Mouse (Mus musculus) cortical plate, adult 2 months (tissue): Measurements from ENCODE around the gene Rbm47. TPM values are rescaled to one million over a fixed set of nuclear protein-coding genes. Genes with fewer than 3 reads are reported as not detected.

ENCODE experiments used
- H3K27ac ChIP-seq: fragments of 200-500 bp; 2 replicates; pipeline ENCODE4 v1.5.1; 2012; ENCODE audit warnings: low read length, control low read depth, inconsistent platforms; ENCODE audit not compliant: insufficient read depth
- H3K4me1 ChIP-seq: fragments of 200-500 bp; 2 replicates; pipeline ENCODE4 v1.6.1; 2011; ENCODE audit warnings: low read length; ENCODE audit not compliant: control insufficient read depth, insufficient read depth
- H3K4me3 ChIP-seq: fragments of 200-500 bp; 2 replicates; pipeline ENCODE4 v1.5.1; 2011; ENCODE audit warnings: mild to moderate bottlenecking, low read length, control low read depth; ENCODE audit not compliant: insufficient read depth
- CTCF ChIP-seq: fragments of 200-500 bp; IDR thresholded peaks from 2 replicates; pipeline ENCODE4 v1.5.1; 2011; ENCODE audit warnings: mild to moderate bottlenecking, control low read depth, low read length; ENCODE audit not compliant: insufficient read depth; ENCODE audit errors: extremely low read depth
- POLR2A ChIP-seq: fragments of 200-500 bp; IDR thresholded peaks from 2 replicates; pipeline ENCODE4 v1.6.1; 2011; ENCODE audit warnings: mild to moderate bottlenecking, low read length, control low read depth; ENCODE audit not compliant: insufficient read depth; ENCODE audit errors: extremely low read depth
- polyA plus RNA-seq: library from polyadenylated mRNA; depleted of rRNA; stranded (reverse); fragments of >200 nt; gene quantifications from 2 replicates; pipeline ENCODE4 v1.2.3, GENCODE M21; 2012

The Rbm47 gene
- polyA plus RNA-seq, 1 experiment: 0.73 TPM

DNA sequence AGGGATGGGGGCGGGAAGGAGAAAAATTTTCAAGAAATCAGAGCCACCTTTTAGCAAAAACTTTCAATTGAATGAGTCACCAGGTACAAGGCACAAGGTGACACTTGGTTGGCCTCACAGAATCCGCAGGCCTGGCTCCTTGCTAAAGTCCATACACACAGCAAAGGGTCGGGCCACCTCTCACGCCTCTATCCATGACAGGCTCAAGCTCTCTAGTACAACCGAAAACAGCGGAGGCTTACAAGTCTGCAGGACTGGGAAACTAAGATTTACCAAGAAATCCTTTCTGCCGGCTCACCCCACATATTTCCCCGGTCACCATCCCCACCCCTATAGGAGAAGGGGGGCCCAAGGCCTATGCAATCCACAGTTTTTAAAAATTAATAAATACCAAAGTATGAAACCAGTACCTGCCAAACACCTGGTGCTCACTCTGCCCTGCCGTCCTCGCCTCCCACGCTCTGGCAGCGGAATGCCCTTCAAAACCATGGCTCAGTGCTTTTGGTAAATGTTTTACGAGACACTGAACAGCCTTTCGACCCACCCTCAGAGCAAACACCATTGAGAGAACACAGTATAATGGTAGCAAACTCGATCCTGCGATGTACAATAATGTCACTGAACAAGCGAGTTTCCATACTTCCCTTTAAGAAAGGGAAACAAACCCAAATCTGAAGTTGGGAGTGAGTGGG, 92.2 kb downstream of the Rbm47 start:
- Histone ChIP-seq H3K4me1 (no peaks in the 10 kb centered on the region), H3K4me3 (no peak overlapping the region), H3K27ac (no peak overlapping the region)
- TF ChIP-seq CTCF: no peak
- TF ChIP-seq POLR2A: no peak

DNA sequence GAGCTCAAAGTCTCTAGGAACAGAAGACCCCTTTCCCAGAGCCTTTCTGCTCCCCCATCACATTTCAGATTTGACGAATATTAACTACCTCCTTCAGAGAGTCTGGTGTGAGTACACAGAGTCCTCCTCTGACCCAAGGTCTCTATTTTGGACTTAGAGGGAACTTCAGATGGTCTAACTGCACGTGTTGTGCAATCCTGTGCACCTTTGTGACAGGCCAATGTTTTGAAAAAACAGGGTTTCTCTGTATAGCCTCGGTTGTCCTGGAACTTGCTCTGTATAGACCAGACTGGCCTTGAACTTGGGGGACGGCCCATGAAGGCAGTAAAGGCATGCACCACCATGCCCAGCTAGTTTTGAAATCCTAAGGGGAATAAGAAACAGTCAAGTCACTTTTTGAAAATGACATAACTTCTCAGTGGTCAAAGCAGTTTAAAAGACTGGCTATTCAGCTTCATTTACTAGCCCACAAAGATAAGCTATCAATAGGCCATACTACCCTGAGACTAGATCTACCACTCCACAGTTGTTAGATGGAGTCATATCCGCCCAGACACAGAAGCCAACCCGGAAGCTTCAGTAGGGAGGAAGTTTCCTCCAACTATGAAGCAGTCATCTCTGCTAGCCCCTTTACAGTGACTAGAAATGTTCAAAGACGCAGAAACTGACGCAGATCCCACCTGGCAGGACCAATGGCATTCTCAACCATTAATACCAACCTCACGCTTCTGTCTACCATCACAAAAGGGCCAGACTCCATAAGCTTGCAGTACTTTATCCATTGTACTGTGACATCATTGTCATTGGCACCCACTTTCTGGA, 93.3 kb downstream of the Rbm47 start:
- TF ChIP-seq POLR2A: no peak
- TF ChIP-seq CTCF: no peak
- Histone ChIP-seq H3K27ac (no peak overlapping the region), H3K4me1 (no peaks in the 10 kb centered on the region), H3K4me3 (no peak overlapping the region)

DNA sequence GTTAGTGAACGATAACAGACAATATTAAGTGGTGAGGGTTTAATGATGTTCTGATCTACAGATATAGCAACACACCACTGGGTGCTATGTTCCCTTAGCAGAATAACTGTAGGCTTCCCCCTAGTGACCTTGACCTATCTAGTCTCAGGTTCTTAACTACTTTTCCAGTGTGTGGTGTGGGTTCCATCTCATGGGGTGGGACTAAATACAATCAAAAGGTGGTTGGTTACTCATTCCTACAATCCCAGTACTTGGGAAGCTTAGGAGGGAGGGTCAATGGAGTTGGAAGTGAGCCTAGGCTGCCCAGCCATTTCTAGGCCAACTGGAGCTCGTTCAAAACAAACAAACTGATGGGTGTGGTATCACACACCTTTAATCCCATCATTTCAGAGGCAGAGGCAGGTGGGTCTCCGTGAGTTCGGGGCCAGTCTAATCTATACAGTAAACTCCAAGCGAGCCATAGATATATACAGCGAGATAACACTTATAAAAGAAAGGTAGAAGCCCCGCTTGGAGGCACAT, 94.4 kb downstream of the Rbm47 start:
- TF ChIP-seq POLR2A: no peak
- no peak for TF ChIP-seq CTCF
- Histone ChIP-seq H3K4me1 (no peaks in the 10 kb centered on the region), H3K4me3 (no peak overlapping the region), H3K27ac (no peak overlapping the region)

DNA sequence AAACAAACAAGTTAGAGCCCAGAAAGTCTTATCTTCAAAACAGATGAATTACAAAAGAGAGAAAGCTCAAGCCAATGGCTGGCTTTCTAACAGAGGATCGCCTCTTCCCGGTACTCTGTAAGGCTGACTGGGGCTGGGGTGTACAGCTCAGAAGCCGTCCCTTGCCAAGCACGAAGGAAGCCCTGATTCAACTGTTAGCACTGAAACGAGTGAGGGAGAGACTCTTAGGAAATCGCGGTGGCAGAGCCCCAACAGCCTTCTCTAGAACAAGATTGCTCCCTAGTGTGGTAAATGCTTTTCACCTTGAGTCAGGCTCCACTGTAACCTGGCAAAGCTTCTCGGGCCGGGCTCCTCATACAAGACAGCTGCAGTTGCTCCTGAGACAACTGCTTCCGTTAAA, 95.5 kb downstream of the Rbm47 start:
- Histone ChIP-seq H3K4me1 (no peaks in the 10 kb centered on the region), H3K27ac (no peak overlapping the region), H3K4me3 (no peak overlapping the region)
- TF ChIP-seq POLR2A (no peak), CTCF (no peak)

DNA sequence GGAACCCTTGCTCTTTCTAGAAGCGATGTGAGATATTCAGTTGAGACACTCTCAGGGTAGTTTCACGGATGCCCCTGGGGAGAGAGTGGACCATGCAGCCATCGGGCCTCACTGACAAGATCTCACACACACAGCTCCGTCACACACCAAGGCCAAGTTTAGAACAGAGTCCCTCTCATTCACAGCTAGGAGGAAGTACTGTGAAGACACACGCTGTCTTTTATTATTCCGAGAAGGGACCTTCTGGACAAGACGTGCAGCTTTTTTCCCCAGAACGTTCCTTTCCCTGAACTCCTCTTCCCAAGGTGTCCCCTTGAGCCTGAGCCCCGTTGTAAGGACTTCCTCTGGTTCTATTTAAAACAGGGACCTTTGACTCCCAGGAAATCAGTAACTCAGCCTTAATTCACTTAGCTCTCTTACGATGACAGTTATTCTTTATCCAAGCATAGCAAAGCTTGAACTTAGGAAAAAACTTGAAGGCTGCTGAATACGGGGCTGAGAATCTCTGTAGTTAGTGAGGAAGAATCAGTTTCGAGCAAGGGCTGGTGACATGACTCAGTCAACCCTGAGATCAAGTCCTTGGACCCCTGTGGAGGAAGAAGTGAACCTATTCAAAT, 96.1 kb downstream of the Rbm47 start:
- no peaks in the 10 kb centered on the region for H3K4me1 ChIP-seq
- TF ChIP-seq CTCF (no peak), POLR2A (no peak)
- no peak overlapping the region for H3K4me3 ChIP-seq
- H3K27ac ChIP-seq: no peak overlapping the region

DNA sequence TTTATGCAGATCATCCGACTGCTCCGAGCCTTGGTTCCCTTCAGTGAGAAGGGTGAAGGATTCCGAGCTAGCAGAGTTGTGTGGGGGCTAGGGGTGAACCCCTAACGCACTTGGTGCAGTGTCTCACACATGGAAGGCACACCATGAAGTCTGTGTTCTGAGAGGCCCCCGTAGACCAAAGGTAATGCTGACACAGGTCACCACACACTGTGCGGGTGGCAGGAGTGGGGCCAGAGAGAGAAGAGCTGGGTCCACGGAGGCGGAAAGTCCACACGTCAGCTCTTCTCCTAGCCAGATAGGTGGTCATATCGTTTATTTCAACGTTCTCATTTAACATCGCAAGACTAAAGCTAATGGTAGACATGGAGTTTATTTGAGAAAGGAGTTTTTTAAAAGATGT, 97.0 kb downstream of the Rbm47 start:
- Histone ChIP-seq H3K4me3 (no peak overlapping the region), H3K4me1 (no peaks in the 10 kb centered on the region), H3K27ac (no peak overlapping the region)
- TF ChIP-seq CTCF: no peak
- TF ChIP-seq POLR2A: no peak

DNA sequence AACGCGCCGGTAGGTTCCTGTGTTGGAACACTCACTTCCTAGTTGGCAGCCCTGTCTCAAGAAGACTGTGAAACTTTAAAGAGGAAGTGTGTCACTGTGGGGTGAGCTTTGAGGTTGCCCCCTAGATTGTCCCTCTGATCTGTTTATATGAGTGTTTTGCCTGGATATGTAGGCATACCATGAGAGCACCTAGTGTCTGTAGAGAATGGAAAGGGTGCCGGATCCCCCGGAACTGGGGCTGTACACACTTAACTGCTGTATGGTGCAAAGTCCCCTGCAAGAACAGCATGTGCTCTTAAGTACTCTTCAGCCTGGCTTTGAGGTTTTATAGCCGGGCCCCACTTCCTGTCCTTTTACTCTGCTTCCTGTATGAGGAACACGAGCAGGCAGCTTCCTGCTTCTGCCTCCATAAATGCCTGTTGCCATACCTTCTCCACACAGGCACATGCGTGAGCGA, 97.9 kb downstream of the Rbm47 start:
- Histone ChIP-seq H3K4me1 (no peaks in the 10 kb centered on the region), H3K4me3 (no peak overlapping the region), H3K27ac (no peak overlapping the region)
- no peak for TF ChIP-seq POLR2A
- TF ChIP-seq CTCF: no peak

DNA sequence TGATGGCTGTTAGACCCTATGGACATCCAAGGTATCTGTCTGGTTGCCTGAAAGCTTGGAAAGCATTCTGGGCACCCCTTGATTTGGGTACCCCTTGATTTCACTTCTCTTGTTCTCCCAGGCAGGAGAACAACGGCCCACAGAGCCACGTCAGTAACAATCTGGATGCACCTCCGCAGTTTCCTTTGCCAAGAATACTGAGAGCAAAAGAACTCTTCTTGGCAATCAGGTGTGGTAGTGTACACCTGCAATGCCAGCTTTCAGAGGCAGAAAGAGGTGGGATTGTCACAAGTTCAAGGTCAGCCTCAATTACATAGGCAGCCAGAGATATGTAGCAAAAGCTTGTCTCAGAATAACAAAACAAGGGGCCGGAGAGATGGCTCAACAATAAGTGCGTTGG, 98.7 kb downstream of the Rbm47 start:
- no peak overlapping the region for H3K27ac ChIP-seq
- H3K4me3 ChIP-seq: no peak overlapping the region
- H3K4me1 ChIP-seq: no peaks in the 10 kb centered on the region; the same call in 1 of the 2 replicates
- TF ChIP-seq POLR2A: no peak
- no peak for TF ChIP-seq CTCF

GRCm38 (mm10) chr5:66073604-66074164, 99.2 kb downstream of the Rbm47 start:
- Histone ChIP-seq H3K4me3 (no peak overlapping the region), H3K27ac (no peak overlapping the region)
- TF ChIP-seq POLR2A (no peak), CTCF (no peak)

More at GRCm38 (mm10) chr5:66073604-66074164, 99.2 kb downstream of the Rbm47 start:
- no peaks in the 10 kb centered on the region; the same call in 1 of the 2 replicates for H3K4me1 ChIP-seq
